Mouse (Mus musculus): ENCODE data around the gene Pafah2.
A peak's percentile ranks its signal among the peaks of the same experiment; 100 is the strongest.

The Pafah2 gene

GRCm38 (mm10) chr4:134471469-134471868 lies 75.3 kb downstream of the Pafah2 start:
- H3K4me1 ChIP-seq (replicated peaks; ENCODE audit: low read depth, low read length): peaks cover 76% of the 10 kb centered on the region
- peak overlapping the region; percentile 84 for H3K4me3 ChIP-seq (replicated peaks; ENCODE audit: low read length)
- no peaks in the 10 kb centered on the region for H3K9me3 ChIP-seq (ENCODE audit: low read length)
- TF ChIP-seq CTCF (conservative IDR thresholded peaks at IDR 0.05; ENCODE audit: low read length) (peak; percentile 38), POU5F1 (IDR thresholded peaks at IDR 0.05; ENCODE audit: borderline replicate concordance, low read length) (no peak)
- H3K27me3 ChIP-seq (ENCODE audit: insufficient read depth, low read length): no peaks in the 10 kb centered on the region
- H3K36me3 ChIP-seq (ENCODE audit: insufficient read depth, low read length): peaks cover 53% of the 10 kb centered on the region

- H3K36me3 ChIP-seq (ENCODE audit: insufficient read depth, low read length): peaks cover 66% of the 10 kb centered on the region
- no peak for TF ChIP-seq CTCF (conservative IDR thresholded peaks at IDR 0.05; ENCODE audit: low read length)
- TF ChIP-seq POU5F1 (IDR thresholded peaks at IDR 0.05; ENCODE audit: borderline replicate concordance, low read length): no peak
- TF ChIP-seq NANOG (IDR thresholded peaks at IDR 0.05; ENCODE audit: borderline replicate concordance, low read length): no peak
- no peaks in the 10 kb centered on the region for H3K27me3 ChIP-seq (ENCODE audit: insufficient read depth, low read length)
- peaks cover 84% of the 10 kb centered on the region for H3K4me1 ChIP-seq (replicated peaks; ENCODE audit: low read depth, low read length)
- no peaks in the 10 kb centered on the region for H3K9me3 ChIP-seq (ENCODE audit: low read length)
- H3K4me3 ChIP-seq (replicated peaks; ENCODE audit: low read length): no peak overlapping the region
Observed at GRCm38 (mm10) chr4:134473764-134474163, 77.6 kb downstream of the Pafah2 start.

GRCm38 (mm10) chr4:134474240-134474639 lies 78.1 kb downstream of the Pafah2 start:
- Histone ChIP-seq H3K4me3 (replicated peaks; ENCODE audit: low read length) (0 out of 2 replicates have a peak overlapping the region, but pooled peaks have one; percentile 20), H3K9me3 (ENCODE audit: low read length) (no peaks in the 10 kb centered on the region), H3K4me1 (replicated peaks; ENCODE audit: low read depth, low read length) (peaks cover 84% of the 10 kb centered on the region), H3K36me3 (ENCODE audit: insufficient read depth, low read length) (peaks cover 66% of the 10 kb centered on the region), H3K27me3 (ENCODE audit: insufficient read depth, low read length) (no peaks in the 10 kb centered on the region)
- TF ChIP-seq NANOG (IDR thresholded peaks at IDR 0.05; ENCODE audit: borderline replicate concordance, low read length): no peak
- no peak for TF ChIP-seq CTCF (conservative IDR thresholded peaks at IDR 0.05; ENCODE audit: low read length)
- no peak for TF ChIP-seq POU5F1 (IDR thresholded peaks at IDR 0.05; ENCODE audit: borderline replicate concordance, low read length)

GRCm38 (mm10) chr4:134476899-134477298 lies 80.8 kb downstream of the Pafah2 start:
- Histone ChIP-seq H3K4me1 (replicated peaks; ENCODE audit: low read depth, low read length) (peaks cover 83% of the 10 kb centered on the region), H3K36me3 (ENCODE audit: insufficient read depth, low read length) (peaks cover 53% of the 10 kb centered on the region), H3K27me3 (ENCODE audit: insufficient read depth, low read length) (no peaks in the 10 kb centered on the region), H3K4me3 (replicated peaks; ENCODE audit: low read length) (no peak overlapping the region), H3K9me3 (ENCODE audit: low read length) (no peaks in the 10 kb centered on the region)
- TF ChIP-seq CTCF (conservative IDR thresholded peaks at IDR 0.05; ENCODE audit: low read length) (no peak), NANOG (IDR thresholded peaks at IDR 0.05; ENCODE audit: borderline replicate concordance, low read length) (no peak), POU5F1 (IDR thresholded peaks at IDR 0.05; ENCODE audit: borderline replicate concordance, low read length) (no peak)

All from E14TG2a.4 (cell line).